Comparison of ENCODE assay signal across 8 mouse cellular contexts in the genomic region with DNA sequence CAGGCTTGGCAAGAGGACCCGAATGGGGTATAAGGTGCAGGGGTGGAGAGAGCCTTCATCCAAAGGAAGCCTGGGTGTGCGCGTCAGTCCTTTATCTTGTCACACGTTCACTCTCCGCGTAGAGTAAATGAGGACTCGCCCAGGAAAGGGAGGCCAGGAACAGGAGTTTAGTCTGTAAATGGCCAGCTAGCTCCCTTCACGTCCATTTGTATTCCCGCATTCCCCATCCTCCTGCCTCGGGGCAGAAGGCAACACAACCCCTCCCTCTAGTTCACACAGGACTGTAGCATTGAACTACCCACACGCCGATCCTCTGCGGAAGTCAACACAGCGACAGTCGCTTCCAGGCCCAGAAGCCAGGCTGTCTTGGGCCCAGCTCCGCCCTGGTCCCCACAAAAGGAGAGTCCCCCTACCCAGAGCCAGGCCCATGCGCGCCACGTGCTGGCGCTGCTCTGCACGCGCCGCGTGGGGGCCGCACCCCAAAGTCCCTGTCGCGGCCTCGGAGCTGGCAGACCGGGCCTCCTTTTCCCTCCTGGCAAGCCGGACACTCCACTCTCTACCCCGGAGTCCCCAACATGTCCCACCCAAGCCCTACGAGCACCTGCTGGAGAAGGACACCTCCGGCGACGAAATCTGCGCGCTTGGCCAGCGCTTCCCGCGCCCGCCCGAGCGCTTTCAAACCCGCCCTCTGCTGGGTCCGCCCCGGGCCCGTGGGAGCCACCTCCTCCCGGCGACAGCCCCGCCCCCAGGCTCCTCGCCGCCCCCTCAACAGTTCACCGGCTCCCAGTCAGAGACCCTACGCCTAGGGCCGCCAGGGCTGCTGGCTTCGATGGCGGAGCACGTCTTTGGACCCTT. TPM values are rescaled to one million over a fixed set of nuclear protein-coding genes. Genes with fewer than 3 reads are reported as not detected.
DNase-seq lines count a peak whose midpoint lies in the region; ATAC-seq and TF ChIP-seq lines count a peak whose summit lies in the region.

No protein-coding gene starts in this region.

- in situ Hi-C loops in Patski (cut with MboI; ENCODE audit: low pct_unique_long_range_greater_than_20kb): no loop called here

- peak overlapping the region; percentile 97 for H3K4me2 ChIP-seq in hindbrain, postnatal 0 days (ENCODE audit: low read depth, low read length)
- H3K4me2 ChIP-seq in liver, embryonic 13.5 days: peak overlapping the region; percentile 100

- H3K27me3 ChIP-seq in Patski: no peaks in the 10 kb centered on the region
- no peaks in the 10 kb centered on the region for H3K27me3 ChIP-seq in hindbrain, postnatal 0 days (ENCODE audit: insufficient read depth, low read length)
- H3K27me3 ChIP-seq in liver, embryonic 13.5 days: 0 out of 2 replicates have a peak, but pooled peaks cover 2% of the 10 kb centered on the region
- H3K27me3 ChIP-seq in testis, adult 2 months (ENCODE audit: control insufficient read depth, insufficient read depth, low read length): no peaks in the 10 kb centered on the region

- H3K27ac ChIP-seq in hindbrain, postnatal 0 days: peak overlapping the region; percentile 76
- H3K27ac ChIP-seq in liver, embryonic 13.5 days: peak overlapping the region; percentile 97
- H3K27ac ChIP-seq in testis, adult 2 months (ENCODE audit: control insufficient read depth, insufficient read depth, low read depth, low read length): peak overlapping the region; percentile 92

- CTCF ChIA-PET in Patski (lab: Charles Lee): interaction anchor here (1.2 to 2.9 kb wide), 4 partner anchors 10 to 47 kb away, joined by 3 to 14 read pairs (median 5); no protein-coding TSS in a partner anchor

- TF ChIP-seq POLR2A in testis, adult 2 months (IDR thresholded peaks at IDR 0.05; ENCODE audit: control insufficient read depth, low read depth, low read length): no peak; the same call in 1 of the 2 replicates

- H3K9ac ChIP-seq in hindbrain, postnatal 0 days (replicated peaks; ENCODE audit: low read length): peak overlapping the region; percentile 60
- H3K9ac ChIP-seq in liver, embryonic 13.5 days: peak overlapping the region; percentile 97

- peak; percentile 27 for ATAC-seq in Patski
- peak; percentile 60 for ATAC-seq in hindbrain, postnatal 0 days
- peak; percentile 42 for ATAC-seq in liver, embryonic 13.5 days (ENCODE audit: low read depth)

- no peaks in the 10 kb centered on the region for H3K36me3 ChIP-seq in hindbrain, postnatal 0 days (ENCODE audit: insufficient read depth, low read length)
- peaks cover 21% of the 10 kb centered on the region for H3K36me3 ChIP-seq in liver, embryonic 13.5 days
- H3K36me3 ChIP-seq in testis, adult 2 months (ENCODE audit: control insufficient read depth, insufficient read depth, low read length): no peaks in the 10 kb centered on the region

- H3K4me3 ChIP-seq in hindbrain, postnatal 0 days (ENCODE audit: low read length): peak overlapping the region; percentile 52
- H3K4me3 ChIP-seq in liver, embryonic 13.5 days (replicated peaks): peak overlapping the region; percentile 92
- H3K4me3 ChIP-seq in testis, adult 2 months (ENCODE audit: control insufficient read depth, low read depth, low read length): peak overlapping the region; percentile 95

- peak; percentile 82 for DNase-seq in 3134 (ENCODE audit: extremely low read depth, insufficient read length, low spot score)
- no peak for DNase-seq in Patski (ENCODE audit: low read depth, low spot score)
- DNase-seq in cerebellum, postnatal 36 days: peak; percentile 64 to 76
- peak; percentile 90 for DNase-seq in gastrocnemius, postnatal 14 days
- DNase-seq in hindbrain, postnatal 0 days (ENCODE audit: low spot score): peak; percentile 73
- peak; percentile 74 for DNase-seq in liver, embryonic 13.5 days
- DNase-seq in naive thymus-derived CD4-positive, alpha-beta T cell, adult 2 months (ENCODE audit: low read depth): peak; percentile 76

- peaks cover 36% of the 10 kb centered on the region for H3K4me1 ChIP-seq in hindbrain, postnatal 0 days (ENCODE audit: insufficient read depth, low read length)
- H3K4me1 ChIP-seq in liver, embryonic 13.5 days (replicated peaks): peaks cover 91% of the 10 kb centered on the region
- peaks cover 34% of the 10 kb centered on the region for H3K4me1 ChIP-seq in testis, adult 2 months (ENCODE audit: control insufficient read depth, insufficient read depth, low read length)

- intact Hi-C loops in gastrocnemius, postnatal 14 days (cut with DNase I; ENCODE audit: low total_unique reads): loop anchor here (5.0 kb wide), 1 partner anchor 32 kb away; no protein-coding TSS in a partner anchor

- POLR2A ChIA-PET in Patski (lab: Charles Lee): interaction anchor here (1.2 kb wide), 1 partner anchor 9 kb away, joined by 3 read pairs; no protein-coding TSS in a partner anchor

- no peaks in the 10 kb centered on the region for H3K9me3 ChIP-seq in hindbrain, postnatal 0 days (ENCODE audit: low read length)
- no peaks in the 10 kb centered on the region for H3K9me3 ChIP-seq in liver, embryonic 13.5 days (replicated peaks)

- TF ChIP-seq CTCF in Patski (IDR thresholded peaks at IDR 0.05): no peak
- 0 out of 2 replicates have a peak, but pooled peaks have one; percentile 1 for TF ChIP-seq CTCF in hindbrain, postnatal 0 days (IDR thresholded peaks at IDR 0.05; ENCODE audit: low read depth)
- TF ChIP-seq CTCF in testis, adult 2 months (IDR thresholded peaks at IDR 0.05; ENCODE audit: control insufficient read depth, insufficient read depth, insufficient replicate concordance, low read depth, low read length): no peak

- WGBS in hindbrain, postnatal 0 days: under 1% methylated on average over 58 of the region's 58 CpGs
- under 1% methylated on average over 58 of the region's 58 CpGs for WGBS in liver, embryonic 13.5 days (ENCODE audit: insufficient replicate concordance)

RNA-seq across cellular contexts. Expression of a gene that starts 4.3 kb away (rescaled TPM):
- polyA plus RNA-seq in Patski (2021): 39.4 TPM
- total RNA-seq in gastrocnemius, postnatal 14 days (2021): 10 to 100 TPM; 59.2 to 71.6 TPM
- total RNA-seq in hindbrain, postnatal 0 days (2014; rRNA removed): 170 and 354 TPM in 2 replicates
- polyA plus RNA-seq in hindbrain, postnatal 0 days (2015; fragmentation: Nextera tagmentation; extraction: Ambion mirVana): 60.6 and 77.6 TPM in 2 replicates
- 215 and 233 TPM in 2 replicates for polyA plus RNA-seq in liver, embryonic 13.5 days (2015; fragmentation: Nextera tagmentation; extraction: Ambion mirVana)
- polyA plus RNA-seq in testis, adult 2 months (2012; rRNA removed): 138 and 143 TPM in 2 replicates

RNA-seq across cellular contexts. Expression of a gene that starts 6.8 kb away (rescaled TPM):
- not detected for polyA plus RNA-seq in Patski (2021)
- total RNA-seq in gastrocnemius, postnatal 14 days (2021): 1 to 10 TPM; 6.2 to 7.3 TPM
- not detected in 2 replicates for total RNA-seq in hindbrain, postnatal 0 days (2014; rRNA removed)
- polyA plus RNA-seq in hindbrain, postnatal 0 days (2015; fragmentation: Nextera tagmentation; extraction: Ambion mirVana): not detected in 2 replicates
- 0.42 and 0.59 TPM in 2 replicates for polyA plus RNA-seq in liver, embryonic 13.5 days (2015; fragmentation: Nextera tagmentation; extraction: Ambion mirVana)
- polyA plus RNA-seq in testis, adult 2 months (2012; rRNA removed): 3.4 and 4.4 TPM in 2 replicates

RNA-seq across cellular contexts. Expression of a gene that starts 22.0 kb away (rescaled TPM):
- polyA plus RNA-seq in Patski (2021): 1,835 TPM
- total RNA-seq in gastrocnemius, postnatal 14 days (2021): 100 to 1,000 TPM; 735 to 778 TPM
- total RNA-seq in hindbrain, postnatal 0 days (2014; rRNA removed): 982 and 1,365 TPM in 2 replicates
- 1,472 and 1,504 TPM in 2 replicates for polyA plus RNA-seq in hindbrain, postnatal 0 days (2015; fragmentation: Nextera tagmentation; extraction: Ambion mirVana)
- polyA plus RNA-seq in liver, embryonic 13.5 days (2015; fragmentation: Nextera tagmentation; extraction: Ambion mirVana): 1,012 and 1,064 TPM in 2 replicates
- polyA plus RNA-seq in testis, adult 2 months (2012; rRNA removed): 99.1 and 109 TPM in 2 replicates

RNA-seq across cellular contexts. Expression of a gene that starts 31.4 kb away (rescaled TPM):
- 98.0 TPM for polyA plus RNA-seq in Patski (2021)
- 10 to 100 TPM; 25.6 to 28.6 TPM for total RNA-seq in gastrocnemius, postnatal 14 days (2021)
- total RNA-seq in hindbrain, postnatal 0 days (2014; rRNA removed): 105 and 139 TPM in 2 replicates
- polyA plus RNA-seq in hindbrain, postnatal 0 days (2015; fragmentation: Nextera tagmentation; extraction: Ambion mirVana): 90.3 and 94.0 TPM in 2 replicates
- 58.0 and 58.6 TPM in 2 replicates for polyA plus RNA-seq in liver, embryonic 13.5 days (2015; fragmentation: Nextera tagmentation; extraction: Ambion mirVana)
- polyA plus RNA-seq in testis, adult 2 months (2012; rRNA removed): 26.6 and 35.6 TPM in 2 replicates

RNA-seq across cellular contexts. Expression of a gene that starts 39.6 kb away (rescaled TPM):
- polyA plus RNA-seq in Patski (2021): 9.5 TPM
- 1 to 10 TPM; 1.1 to 1.4 TPM for total RNA-seq in gastrocnemius, postnatal 14 days (2021)
- 7.7 and 9.2 TPM in 2 replicates for total RNA-seq in hindbrain, postnatal 0 days (2014; rRNA removed)
- 5.2 and 6.0 TPM in 2 replicates for polyA plus RNA-seq in hindbrain, postnatal 0 days (2015; fragmentation: Nextera tagmentation; extraction: Ambion mirVana)
- polyA plus RNA-seq in liver, embryonic 13.5 days (2015; fragmentation: Nextera tagmentation; extraction: Ambion mirVana): 1.4 and 1.6 TPM in 2 replicates
- polyA plus RNA-seq in testis, adult 2 months (2012; rRNA removed): 0.83 and 0.95 TPM in 2 replicates
